Mouse (Mus musculus): ENCODE results near the gene Gm27021. TPM values are rescaled to one million over a fixed set of nuclear protein-coding genes. Genes with fewer than 3 reads are reported as not detected.
A peak's percentile ranks its signal among the peaks of the same experiment; 100 is the strongest.

The Gm27021 gene
- polyA plus RNA-seq, 1 experiment from 2014 or later = 2.4 TPM

DNA sequence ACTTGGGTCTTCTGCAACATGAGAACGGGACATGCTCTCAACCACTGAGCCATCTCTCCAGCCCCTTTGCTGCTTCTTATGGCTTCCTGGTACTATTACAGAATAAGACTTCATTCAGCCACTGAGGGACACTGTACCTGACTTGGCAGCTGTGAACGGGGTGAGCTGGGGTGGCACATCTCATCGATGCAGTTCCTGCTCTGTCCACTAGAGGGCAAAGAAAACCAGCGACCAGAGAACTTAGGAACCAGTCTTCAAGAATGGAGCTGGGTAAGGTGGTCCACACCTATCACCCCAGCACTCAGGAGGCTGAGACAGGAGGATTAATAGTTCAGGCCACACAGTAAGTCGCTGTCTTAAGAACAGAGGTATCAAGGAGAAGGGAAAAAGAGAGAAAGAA lies 71.9 kb downstream of the Gm27021 start:
- 12% methylated on average over 5 of the region's 5 CpGs for WGBS
- Histone ChIP-seq H3K9me3 (ENCODE audit: control insufficient read depth, low read depth, low read length) (no peaks in the 10 kb centered on the region), H3K4me3 (ENCODE audit: low read depth, low read length) (no peak overlapping the region), H3K27me3 (ENCODE audit: control insufficient read depth, insufficient read depth, low read length) (no peaks in the 10 kb centered on the region), H3K27ac (ENCODE audit: low read length) (no peak overlapping the region), H3K36me3 (ENCODE audit: control insufficient read depth, insufficient read depth, low read length) (no peaks in the 10 kb centered on the region), H3K4me1 (ENCODE audit: control insufficient read depth, insufficient read depth, low read length) (peaks cover 6% of the 10 kb centered on the region), H3K9ac (replicated peaks; ENCODE audit: low read depth, low read length) (no peak overlapping the region), H3K4me2 (replicated peaks; ENCODE audit: low read depth, low read length) (no peak overlapping the region)
- ATAC-seq (ENCODE audit: insufficient number of reproducible peaks, insufficient read depth, low FRiP score, low read depth) = no peak

DNA sequence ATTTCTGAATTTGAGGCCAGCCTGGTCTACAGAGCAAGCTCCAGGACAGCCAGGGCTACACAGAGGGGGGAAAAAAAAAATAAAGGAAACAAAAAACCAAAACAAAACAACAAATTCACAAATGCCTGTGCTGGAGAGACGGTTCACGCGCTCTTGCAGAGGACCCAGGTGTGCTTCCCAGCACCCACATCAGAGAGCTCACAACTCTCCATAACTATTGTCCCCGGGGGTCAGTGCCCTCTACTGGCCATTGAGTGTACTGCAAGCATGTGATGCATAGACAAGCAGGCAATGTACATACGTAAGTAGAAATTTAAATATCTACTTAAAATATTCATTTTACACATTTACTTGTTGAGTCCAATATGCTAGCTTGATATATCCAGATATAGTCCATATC lies 73.3 kb downstream of the Gm27021 start:
- 85% methylated on average over 5 of the region's 5 CpGs for WGBS
- Histone ChIP-seq H3K27ac (ENCODE audit: low read length) (no peak overlapping the region), H3K4me3 (ENCODE audit: low read depth, low read length) (no peak overlapping the region), H3K27me3 (ENCODE audit: control insufficient read depth, insufficient read depth, low read length) (no peaks in the 10 kb centered on the region), H3K9ac (replicated peaks; ENCODE audit: low read depth, low read length) (no peak overlapping the region), H3K4me1 (ENCODE audit: control insufficient read depth, insufficient read depth, low read length) (peaks cover 6% of the 10 kb centered on the region), H3K4me2 (replicated peaks; ENCODE audit: low read depth, low read length) (no peak overlapping the region), H3K36me3 (ENCODE audit: control insufficient read depth, insufficient read depth, low read length) (no peaks in the 10 kb centered on the region), H3K9me3 (ENCODE audit: control insufficient read depth, low read depth, low read length) (no peaks in the 10 kb centered on the region)
- ATAC-seq (ENCODE audit: insufficient number of reproducible peaks, insufficient read depth, low FRiP score, low read depth) = no peak

DNA sequence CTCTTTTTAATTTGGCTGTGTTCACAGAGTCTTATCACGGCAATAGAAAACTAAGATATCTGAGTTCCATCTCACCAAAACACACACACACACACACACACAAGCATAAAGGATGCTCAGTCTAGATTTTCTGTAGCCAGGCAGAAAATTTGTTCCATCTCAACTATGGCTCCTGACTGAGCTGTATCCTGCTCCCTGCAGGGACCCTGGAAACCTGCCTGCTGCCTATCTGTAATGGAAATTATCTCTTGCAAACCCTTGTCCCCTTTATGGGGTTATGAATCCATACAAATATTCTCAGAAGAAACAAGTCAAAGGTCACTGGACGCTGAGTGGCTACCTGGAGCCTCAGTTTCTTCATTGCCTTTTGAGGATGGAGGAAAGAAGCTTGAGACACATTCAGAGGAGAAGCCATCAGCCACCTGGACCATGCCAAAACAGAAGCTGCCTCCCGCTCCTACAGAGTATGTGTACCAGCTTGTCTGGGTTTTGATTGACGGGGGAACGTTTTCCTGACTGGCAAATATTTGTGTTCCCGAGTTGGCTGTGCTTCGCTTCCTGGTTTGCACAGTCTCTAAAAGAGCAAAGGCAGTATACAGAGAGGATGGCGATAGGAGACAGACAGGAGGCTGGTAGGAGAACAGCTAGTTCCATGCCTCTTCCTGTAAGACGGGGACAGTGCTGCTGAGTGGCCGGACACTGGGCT lies 76.1 kb downstream of the Gm27021 start:
- WGBS = 51% methylated on average over 10 of the region's 10 CpGs
- Histone ChIP-seq H3K4me1 (ENCODE audit: control insufficient read depth, insufficient read depth, low read length) (no peaks in the 10 kb centered on the region), H3K4me2 (replicated peaks; ENCODE audit: low read depth, low read length) (no peak overlapping the region), H3K9ac (replicated peaks; ENCODE audit: low read depth, low read length) (no peak overlapping the region), H3K36me3 (ENCODE audit: control insufficient read depth, insufficient read depth, low read length) (peaks cover 6% of the 10 kb centered on the region; the same call in 1 of the 2 replicates), H3K4me3 (ENCODE audit: low read depth, low read length) (no peak overlapping the region), H3K9me3 (ENCODE audit: control insufficient read depth, low read depth, low read length) (no peaks in the 10 kb centered on the region), H3K27me3 (ENCODE audit: control insufficient read depth, insufficient read depth, low read length) (no peaks in the 10 kb centered on the region), H3K27ac (ENCODE audit: low read length) (no peak overlapping the region)
- ATAC-seq (ENCODE audit: insufficient number of reproducible peaks, insufficient read depth, low FRiP score, low read depth) = no peak

DNA sequence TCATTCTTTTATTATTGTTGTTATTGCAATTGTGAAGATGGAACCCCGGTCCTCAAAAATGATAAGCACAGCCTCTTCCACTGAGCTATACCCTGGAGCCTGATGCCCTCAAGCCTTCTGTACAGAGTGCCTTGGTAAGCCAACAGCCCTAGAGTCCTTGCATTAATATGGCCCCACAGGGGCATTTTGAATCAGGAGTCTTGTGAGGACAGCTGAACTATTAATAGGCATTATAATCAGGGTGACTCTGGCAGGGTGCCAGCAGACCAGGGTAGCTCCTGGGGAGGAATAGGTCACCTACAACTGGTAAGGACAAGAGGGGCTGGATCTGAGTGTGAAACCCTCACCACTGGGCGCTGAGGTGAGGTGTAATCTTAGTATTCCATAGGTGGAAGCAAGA lies 78.0 kb downstream of the Gm27021 start:
- H3K9ac ChIP-seq (replicated peaks; ENCODE audit: low read depth, low read length) = no peak overlapping the region
- H3K4me2 ChIP-seq (replicated peaks; ENCODE audit: low read depth, low read length) = peak overlapping the region; percentile 65
- no peaks in the 10 kb centered on the region for H3K9me3 ChIP-seq (ENCODE audit: control insufficient read depth, low read depth, low read length)
- no peaks in the 10 kb centered on the region for H3K27me3 ChIP-seq (ENCODE audit: control insufficient read depth, insufficient read depth, low read length)
- peaks cover 6% of the 10 kb centered on the region; the same call in 1 of the 2 replicates for H3K36me3 ChIP-seq (ENCODE audit: control insufficient read depth, insufficient read depth, low read length)
- peak overlapping the region; percentile 53; the same call in 1 of the 2 replicates for H3K27ac ChIP-seq (ENCODE audit: low read length)
- peak overlapping the region; percentile 41 for H3K4me3 ChIP-seq (ENCODE audit: low read depth, low read length)
- ATAC-seq (ENCODE audit: insufficient number of reproducible peaks, insufficient read depth, low FRiP score, low read depth) = no peak
- no peaks in the 10 kb centered on the region for H3K4me1 ChIP-seq (ENCODE audit: control insufficient read depth, insufficient read depth, low read length)
- WGBS = 61% methylated on average over 2 of the region's 2 CpGs

DNA sequence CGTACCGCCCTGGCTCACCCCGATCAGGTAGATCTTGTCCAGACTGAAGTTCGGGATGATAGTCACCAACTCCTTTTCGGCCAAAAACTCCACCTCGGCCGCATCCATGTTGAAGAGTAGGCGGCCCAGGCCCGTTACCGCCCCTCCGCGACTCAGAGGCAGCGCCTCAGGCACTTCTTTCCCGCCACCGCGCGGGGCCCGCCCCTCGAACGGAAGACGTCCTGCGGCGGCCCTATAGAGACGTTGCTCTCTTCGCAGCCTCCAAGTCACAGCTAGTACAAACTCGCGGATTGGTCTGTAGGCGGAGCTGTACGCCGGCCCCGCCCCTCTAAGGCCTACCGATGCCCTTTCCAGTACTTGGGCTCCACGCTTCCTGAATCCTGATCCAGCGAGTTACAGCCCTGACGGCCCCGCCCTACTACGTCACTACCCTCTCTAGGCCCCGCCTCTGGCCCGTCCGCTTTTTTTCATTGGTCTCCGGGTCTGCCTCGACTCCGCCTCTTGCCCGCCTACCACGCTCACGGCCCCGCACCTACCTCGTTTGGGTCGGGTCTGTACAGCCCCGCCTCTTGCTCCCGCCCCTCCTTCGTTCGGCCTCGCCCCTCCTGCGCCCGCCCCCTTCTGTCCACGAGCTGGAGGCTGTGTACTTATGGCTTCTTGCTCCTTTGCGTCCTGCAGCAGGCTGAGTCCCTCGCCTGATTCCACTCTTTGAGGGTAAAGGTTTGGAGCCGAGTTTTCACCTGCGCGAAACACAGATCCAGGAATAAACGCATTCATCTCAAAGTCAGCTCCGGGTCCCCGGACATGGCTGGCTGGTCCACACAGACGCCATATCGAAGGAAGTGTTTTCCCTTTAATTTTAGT lies 78.7 kb downstream of the Gm27021 start, which contains the start of gene Gins2:
Gins2 (minus strand) TSS at position 397 of the 864 bp plus-strand sequence.
- H3K9me3 ChIP-seq (ENCODE audit: control insufficient read depth, low read depth, low read length) = no peaks in the 10 kb centered on the region
- peaks cover 6% of the 10 kb centered on the region; the same call in 1 of the 2 replicates for H3K36me3 ChIP-seq (ENCODE audit: control insufficient read depth, insufficient read depth, low read length)
- H3K27me3 ChIP-seq (ENCODE audit: control insufficient read depth, insufficient read depth, low read length) = no peaks in the 10 kb centered on the region
- H3K4me2 ChIP-seq (replicated peaks; ENCODE audit: low read depth, low read length) = peak within 1 kb of the TSS; percentile 84
- H3K4me1 ChIP-seq (ENCODE audit: control insufficient read depth, insufficient read depth, low read length) = no peaks in the 10 kb centered on the region
- WGBS = under 1% methylated on average over 67 of the region's 67 CpGs
- H3K27ac ChIP-seq (ENCODE audit: low read length) = peak within 1 kb of the TSS; percentile 59
- peak; percentile 99 for ATAC-seq (ENCODE audit: insufficient number of reproducible peaks, insufficient read depth, low FRiP score, low read depth)
- peak within 1 kb of the TSS; percentile 77 for H3K9ac ChIP-seq (replicated peaks; ENCODE audit: low read depth, low read length)
- peak within 1 kb of the TSS; percentile 77 for H3K4me3 ChIP-seq (ENCODE audit: low read depth, low read length)

DNA sequence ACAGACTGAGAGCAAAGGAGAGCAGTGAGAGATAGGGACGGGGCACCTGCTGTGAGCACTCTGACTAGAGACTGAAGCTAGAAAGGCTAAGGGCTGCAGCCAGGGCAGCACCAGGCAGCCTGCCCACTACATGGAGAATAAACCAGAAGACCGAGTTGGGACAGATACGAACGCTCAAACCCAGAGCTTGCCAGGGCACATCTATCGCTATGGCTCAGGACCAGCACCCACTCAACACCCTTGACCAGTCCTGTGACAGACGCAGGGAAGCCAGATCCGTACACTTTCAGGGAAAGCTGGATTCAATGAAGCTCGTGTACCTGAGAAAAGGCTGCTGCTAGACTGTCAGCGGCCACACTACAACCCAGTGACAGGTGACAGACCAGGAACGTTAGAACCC lies 82.4 kb downstream of the Gm27021 start:
- WGBS = 93% methylated on average over 10 of the region's 10 CpGs
- Histone ChIP-seq H3K4me2 (replicated peaks; ENCODE audit: low read depth, low read length) (no peak overlapping the region), H3K9ac (replicated peaks; ENCODE audit: low read depth, low read length) (no peak overlapping the region), H3K27me3 (ENCODE audit: control insufficient read depth, insufficient read depth, low read length) (no peaks in the 10 kb centered on the region), H3K36me3 (ENCODE audit: control insufficient read depth, insufficient read depth, low read length) (peaks cover 26% of the 10 kb centered on the region; the same call in 1 of the 2 replicates), H3K4me3 (ENCODE audit: low read depth, low read length) (no peak overlapping the region), H3K9me3 (ENCODE audit: control insufficient read depth, low read depth, low read length) (no peaks in the 10 kb centered on the region), H3K4me1 (ENCODE audit: control insufficient read depth, insufficient read depth, low read length) (no peaks in the 10 kb centered on the region), H3K27ac (ENCODE audit: low read length) (no peak overlapping the region)
- ATAC-seq (ENCODE audit: insufficient number of reproducible peaks, insufficient read depth, low FRiP score, low read depth) = no peak

DNA sequence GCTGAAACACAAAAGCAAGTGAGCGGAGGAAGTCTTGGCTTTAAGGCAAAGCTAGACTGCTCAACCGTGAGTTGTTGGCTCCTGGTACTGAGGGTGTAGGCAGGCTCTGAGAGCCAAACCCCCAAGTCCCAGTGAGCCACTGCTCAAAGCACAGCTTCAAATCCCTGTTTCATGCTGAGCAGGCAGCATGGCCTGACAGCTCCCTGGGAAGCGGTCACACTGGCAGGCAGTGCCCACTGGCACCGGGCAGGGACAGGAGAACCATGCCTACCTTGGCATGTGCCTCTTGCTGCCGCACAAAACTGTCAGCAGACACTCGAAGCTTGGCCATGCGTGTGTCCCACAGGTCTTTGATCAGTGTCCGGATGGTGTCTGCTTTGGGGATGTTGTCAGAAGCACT lies 86.1 kb downstream of the Gm27021 start:
- no peak for ATAC-seq (ENCODE audit: insufficient number of reproducible peaks, insufficient read depth, low FRiP score, low read depth)
- Histone ChIP-seq H3K27ac (ENCODE audit: low read length) (no peak overlapping the region), H3K9ac (replicated peaks; ENCODE audit: low read depth, low read length) (no peak overlapping the region), H3K4me1 (ENCODE audit: control insufficient read depth, insufficient read depth, low read length) (no peaks in the 10 kb centered on the region), H3K4me3 (ENCODE audit: low read depth, low read length) (no peak overlapping the region), H3K36me3 (ENCODE audit: control insufficient read depth, insufficient read depth, low read length) (peaks cover 55% of the 10 kb centered on the region), H3K27me3 (ENCODE audit: control insufficient read depth, insufficient read depth, low read length) (no peaks in the 10 kb centered on the region), H3K9me3 (ENCODE audit: control insufficient read depth, low read depth, low read length) (no peaks in the 10 kb centered on the region), H3K4me2 (replicated peaks; ENCODE audit: low read depth, low read length) (no peak overlapping the region)
- 91% methylated on average over 8 of the region's 8 CpGs for WGBS

DNA sequence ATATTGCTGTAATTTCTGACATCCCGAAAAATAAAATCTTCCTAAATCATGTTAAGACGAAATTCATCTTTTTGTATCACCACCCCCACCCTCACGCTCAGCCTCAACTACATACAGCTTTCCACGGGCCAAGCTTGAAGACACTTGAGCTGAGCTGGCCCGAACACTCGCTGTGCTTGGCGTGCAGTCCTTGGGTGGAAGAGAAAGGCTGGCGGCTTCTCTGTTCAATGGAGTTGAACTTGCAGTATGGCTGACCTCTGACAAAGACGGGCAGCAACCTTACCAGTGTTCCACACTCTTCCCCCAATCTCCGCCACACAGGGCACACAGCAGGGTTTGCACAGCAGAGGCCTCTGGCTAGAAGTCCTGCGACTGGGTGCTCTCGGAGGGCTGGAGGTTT lies 86.5 kb downstream of the Gm27021 start:
- no peak for ATAC-seq (ENCODE audit: insufficient number of reproducible peaks, insufficient read depth, low FRiP score, low read depth)
- no peak overlapping the region for H3K9ac ChIP-seq (replicated peaks; ENCODE audit: low read depth, low read length)
- H3K9me3 ChIP-seq (ENCODE audit: control insufficient read depth, low read depth, low read length) = no peaks in the 10 kb centered on the region
- H3K4me1 ChIP-seq (ENCODE audit: control insufficient read depth, insufficient read depth, low read length) = no peaks in the 10 kb centered on the region
- no peak overlapping the region for H3K27ac ChIP-seq (ENCODE audit: low read length)
- H3K4me2 ChIP-seq (replicated peaks; ENCODE audit: low read depth, low read length) = no peak overlapping the region
- H3K27me3 ChIP-seq (ENCODE audit: control insufficient read depth, insufficient read depth, low read length) = no peaks in the 10 kb centered on the region
- H3K4me3 ChIP-seq (ENCODE audit: low read depth, low read length) = no peak overlapping the region
- H3K36me3 ChIP-seq (ENCODE audit: control insufficient read depth, insufficient read depth, low read length) = peaks cover 59% of the 10 kb centered on the region
- 93% methylated on average over 12 of the region's 12 CpGs for WGBS
